Mouse (Mus musculus) erythroblast, adult 5-6 weeks (primary cell): ENCODE results near the gene Abcb1b. TPM values are rescaled to one million over a fixed set of nuclear protein-coding genes. Genes with fewer than 3 reads are reported as not detected.
"Not testable (repeated sequence)": the region's sequence is repeated elsewhere in the genome, so short reads cannot be mapped to it uniquely, and the experiment has no call there.

ENCODE experiments used
- ATAC-seq: replicated peaks from 2 replicates; pipeline ENCODE4 v1.8.0; 2016; ENCODE audit warnings: moderate number of reproducible peaks, mild to moderate bottlenecking, moderate TSS enrichment, inconsistent platforms; ENCODE audit not compliant: poor library complexity, low FRiP score, severe bottlenecking
- total RNA-seq, 2 experiments: library from RNA; stranded (forward) in 1 of 2; stranded (reverse) in 1 of 2; fragments of 150-400 nt in 1 of 2; fragments of 200-764, 138-1000 nt in 1 of 2; gene quantifications; 2 replicates each; pipeline versions ENCODE4 v1.2.3 to v1.2.4; 2015 to 2017; ENCODE audit warnings: low replicate concordance in 2 of 2

The Abcb1b gene
- total RNA-seq (2015; ENCODE audit: low replicate concordance) (0.58 and 0.63 TPM in 2 replicates), total RNA-seq (2017; ENCODE audit: low replicate concordance) (0.60 and 8.4 TPM in 2 replicates)

DNA sequence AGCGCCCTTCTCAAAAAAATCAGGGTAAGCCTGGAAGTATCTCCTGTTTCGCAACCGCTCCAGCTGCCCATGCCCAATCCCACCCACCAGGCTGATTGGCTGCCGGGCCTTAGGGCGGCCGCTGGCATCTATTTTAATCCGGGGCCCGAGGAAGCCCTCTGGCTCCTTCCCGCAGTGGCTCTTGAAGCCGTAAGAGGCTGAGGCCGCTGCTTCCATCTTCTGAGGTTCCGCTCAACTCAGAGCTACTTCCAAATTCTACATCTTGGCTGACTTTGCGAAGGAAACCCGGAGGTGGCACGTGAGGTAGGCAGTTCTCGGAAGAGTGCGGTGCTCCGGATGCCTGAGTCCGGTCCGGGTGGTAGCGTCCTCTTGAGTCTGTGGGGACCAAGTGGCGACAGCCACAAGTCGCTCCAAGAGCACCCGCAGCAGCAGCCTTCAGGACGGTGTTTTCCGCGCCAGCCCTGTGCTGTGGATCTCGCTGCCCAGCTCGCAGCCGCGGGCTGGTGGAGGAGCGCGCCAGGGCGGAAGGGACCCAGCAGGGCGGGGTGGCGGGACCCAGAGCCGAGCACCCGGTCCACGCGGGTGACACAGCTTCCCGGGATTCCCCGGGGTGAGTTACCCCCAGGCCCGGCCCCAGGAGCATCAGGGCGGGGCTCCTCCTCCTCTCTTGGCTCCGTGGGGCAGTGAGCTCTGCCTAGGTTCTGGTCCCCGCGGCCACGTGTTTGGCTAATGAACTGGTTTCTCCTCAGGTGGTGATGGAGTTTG, at the start of gene Abcb1b:
TSS of gene Abcb1b (plus strand) at position 161 of the 765 bp plus-strand sequence.
- ATAC-seq: peak; percentile 39; the same call in 1 of the 2 replicates

DNA sequence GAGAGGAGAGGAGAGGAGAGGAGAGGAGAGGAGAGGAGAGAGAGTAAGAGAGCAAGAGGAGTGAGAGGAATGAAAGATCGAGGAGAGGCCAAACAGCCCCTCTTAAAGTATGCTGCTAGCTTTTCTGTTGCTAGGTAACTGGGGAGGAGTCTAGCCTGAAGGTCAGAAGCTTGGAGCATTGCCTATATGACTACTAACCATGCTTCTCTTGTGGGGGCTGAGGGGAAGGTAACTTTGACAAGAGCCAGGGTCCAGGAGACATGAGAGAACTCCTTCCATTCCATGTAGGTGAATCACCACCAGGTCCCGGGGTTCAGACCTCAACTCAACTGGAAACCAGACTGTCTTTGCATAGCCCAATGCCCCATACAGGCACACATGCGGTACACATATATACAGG, 25.1 kb upstream of the Abcb1b start:
- ATAC-seq: no peak

DNA sequence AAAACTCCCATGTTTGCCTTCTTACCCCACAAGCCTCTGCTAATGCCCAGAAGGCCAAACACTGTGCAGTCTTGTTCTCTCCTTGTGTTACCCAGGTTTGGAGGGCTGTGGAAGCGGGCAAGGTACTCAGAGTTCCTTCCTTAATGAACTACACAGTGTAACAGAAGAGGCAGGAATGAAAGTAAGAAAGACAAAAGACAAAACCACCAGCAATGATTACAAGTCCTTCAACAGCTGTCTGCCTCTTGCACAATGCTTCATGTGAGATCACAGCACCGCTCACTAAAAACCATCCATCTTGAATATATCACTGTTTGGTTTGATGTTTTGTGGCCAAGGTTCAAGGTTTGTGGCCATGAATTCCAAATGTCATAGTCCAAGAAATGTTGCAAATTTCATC, 19.6 kb upstream of the Abcb1b start:
- ATAC-seq: no peak

DNA sequence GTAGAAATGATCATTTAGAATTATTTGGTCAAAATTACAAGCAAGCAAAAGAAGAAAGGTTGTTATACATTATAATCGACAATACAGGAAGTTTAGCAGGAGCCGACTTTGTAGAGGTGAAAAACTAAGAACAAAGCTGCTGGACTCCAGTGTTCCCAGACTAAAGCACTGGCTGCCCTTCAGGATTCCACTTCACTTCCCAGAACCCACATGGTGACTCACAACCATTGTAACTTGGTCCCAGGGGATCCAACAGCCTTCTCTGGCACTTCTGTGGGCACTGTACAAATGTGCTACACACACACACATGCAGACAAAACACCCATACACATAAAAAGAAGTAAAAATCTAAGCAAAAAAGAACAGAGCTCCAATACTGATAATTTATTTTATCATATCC, 19.2 kb upstream of the Abcb1b start:
- ATAC-seq: no peak

DNA sequence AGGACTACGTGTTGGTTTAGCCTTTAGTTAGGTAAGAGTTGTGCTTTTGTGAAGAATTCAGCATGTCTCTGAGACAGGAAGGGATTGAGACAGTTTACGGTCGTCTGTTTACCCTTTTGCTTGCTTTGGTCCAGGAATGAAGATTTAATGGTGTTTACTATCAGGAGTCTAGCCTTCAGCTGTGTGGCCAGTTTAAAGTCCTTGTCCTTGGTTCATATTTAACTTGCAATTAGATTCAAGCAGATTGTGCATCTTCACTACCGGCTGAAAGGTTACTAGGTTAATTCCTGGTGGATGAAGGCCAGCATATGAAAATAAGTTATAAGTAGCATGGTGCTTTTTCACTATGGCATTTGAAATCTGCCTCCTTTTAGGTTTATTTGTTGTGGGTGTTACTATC, 5.7 kb upstream of the Abcb1b start:
- ATAC-seq: no peak

DNA sequence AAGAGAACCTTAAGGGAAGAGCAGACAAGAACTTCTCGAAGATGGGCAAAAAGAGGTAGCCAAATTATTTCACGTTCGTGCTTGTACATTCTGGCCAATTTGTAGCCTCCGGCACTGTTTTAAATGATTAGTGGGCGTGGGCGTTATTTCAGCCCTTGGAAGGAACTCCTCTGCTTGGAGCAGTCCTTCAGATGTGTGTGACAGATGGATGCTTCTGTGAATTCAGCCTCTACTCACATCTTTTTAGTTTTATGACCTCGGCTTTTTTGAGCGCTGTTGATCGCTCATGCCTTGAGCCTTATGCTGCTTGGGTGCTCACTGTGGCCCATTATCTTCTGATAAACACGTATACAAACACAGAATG, 787 bp downstream of the Abcb1b start:
- no peak for ATAC-seq

DNA sequence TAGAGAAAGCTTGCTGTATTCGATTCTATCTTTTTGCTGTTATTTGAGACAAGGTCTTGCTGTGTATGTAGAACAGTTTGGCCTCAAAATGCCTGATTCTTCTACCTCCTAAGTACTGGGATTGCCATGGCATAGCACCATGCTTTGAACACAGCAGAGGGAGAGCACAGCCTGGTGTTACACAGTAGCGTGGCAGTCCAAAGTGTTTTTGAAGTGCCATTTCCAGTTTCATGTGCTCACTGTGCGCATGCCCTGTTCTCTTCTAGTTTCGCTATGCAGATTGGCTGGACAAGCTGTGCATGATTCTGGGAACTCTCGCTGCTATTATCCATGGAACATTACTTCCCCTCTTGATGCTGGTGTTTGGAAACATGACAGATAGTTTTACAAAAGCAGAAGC, 7.8 kb downstream of the Abcb1b start:
- ATAC-seq: no peak

DNA sequence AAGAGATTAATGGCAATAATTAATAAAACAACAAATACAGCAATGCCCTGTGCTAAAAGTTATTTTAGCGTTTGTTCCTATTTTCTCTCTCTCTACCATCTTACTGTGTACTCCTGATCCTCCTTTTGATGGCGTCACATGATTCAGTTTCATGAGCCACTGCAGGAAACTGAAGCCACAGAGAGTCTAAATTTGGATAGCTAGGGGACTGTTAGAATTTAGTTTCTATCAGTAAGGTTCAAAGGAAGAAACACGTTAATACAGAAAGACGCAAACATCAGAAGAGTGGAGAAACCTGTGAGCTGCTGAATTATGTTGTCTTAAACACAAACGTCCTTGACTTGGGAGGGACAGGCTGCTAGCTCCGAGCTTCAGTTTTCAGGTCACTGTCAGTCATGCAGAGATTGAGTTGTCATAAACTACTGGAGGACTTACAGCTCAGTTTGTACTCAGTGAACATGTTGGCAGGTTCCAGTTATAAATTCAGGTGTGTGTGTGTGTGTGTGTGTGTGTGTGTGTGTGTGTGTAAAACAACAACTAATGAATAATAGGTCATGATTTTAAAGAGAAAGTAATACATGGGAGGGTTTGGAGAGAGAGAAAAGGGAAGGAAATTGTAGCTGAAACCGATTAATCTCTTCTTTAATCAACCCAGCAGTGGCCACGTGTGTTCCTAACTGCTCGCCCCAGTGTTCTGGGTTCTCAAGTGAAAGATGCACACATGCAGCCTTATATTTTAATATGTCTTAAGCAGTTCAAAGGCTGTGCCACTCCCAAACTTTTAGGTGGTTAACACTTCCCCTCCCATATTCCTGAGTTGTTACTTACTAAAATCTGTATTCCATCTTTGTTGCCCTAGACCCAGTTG, 9.4 kb downstream of the Abcb1b start:
- ATAC-seq: no peak

DNA sequence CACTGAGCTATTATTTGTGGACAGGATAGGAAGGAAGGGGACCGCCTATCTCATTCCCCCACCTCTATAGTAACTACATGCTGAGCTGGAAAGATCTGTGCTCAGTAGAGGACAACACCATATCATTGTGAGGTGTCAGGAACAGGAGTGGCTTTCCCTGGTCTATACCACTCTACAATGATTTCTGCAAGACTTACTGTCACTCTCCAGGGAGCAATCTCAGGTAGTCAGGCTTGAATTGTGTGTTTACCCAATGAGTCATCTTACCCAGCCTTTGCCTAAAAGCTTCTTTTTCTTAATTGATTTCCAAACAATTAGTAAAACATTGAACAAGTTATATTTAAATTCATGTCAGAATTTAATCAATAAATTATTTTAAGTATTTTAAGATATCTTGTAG, 15.9 kb downstream of the Abcb1b start:
- no peak for ATAC-seq

DNA sequence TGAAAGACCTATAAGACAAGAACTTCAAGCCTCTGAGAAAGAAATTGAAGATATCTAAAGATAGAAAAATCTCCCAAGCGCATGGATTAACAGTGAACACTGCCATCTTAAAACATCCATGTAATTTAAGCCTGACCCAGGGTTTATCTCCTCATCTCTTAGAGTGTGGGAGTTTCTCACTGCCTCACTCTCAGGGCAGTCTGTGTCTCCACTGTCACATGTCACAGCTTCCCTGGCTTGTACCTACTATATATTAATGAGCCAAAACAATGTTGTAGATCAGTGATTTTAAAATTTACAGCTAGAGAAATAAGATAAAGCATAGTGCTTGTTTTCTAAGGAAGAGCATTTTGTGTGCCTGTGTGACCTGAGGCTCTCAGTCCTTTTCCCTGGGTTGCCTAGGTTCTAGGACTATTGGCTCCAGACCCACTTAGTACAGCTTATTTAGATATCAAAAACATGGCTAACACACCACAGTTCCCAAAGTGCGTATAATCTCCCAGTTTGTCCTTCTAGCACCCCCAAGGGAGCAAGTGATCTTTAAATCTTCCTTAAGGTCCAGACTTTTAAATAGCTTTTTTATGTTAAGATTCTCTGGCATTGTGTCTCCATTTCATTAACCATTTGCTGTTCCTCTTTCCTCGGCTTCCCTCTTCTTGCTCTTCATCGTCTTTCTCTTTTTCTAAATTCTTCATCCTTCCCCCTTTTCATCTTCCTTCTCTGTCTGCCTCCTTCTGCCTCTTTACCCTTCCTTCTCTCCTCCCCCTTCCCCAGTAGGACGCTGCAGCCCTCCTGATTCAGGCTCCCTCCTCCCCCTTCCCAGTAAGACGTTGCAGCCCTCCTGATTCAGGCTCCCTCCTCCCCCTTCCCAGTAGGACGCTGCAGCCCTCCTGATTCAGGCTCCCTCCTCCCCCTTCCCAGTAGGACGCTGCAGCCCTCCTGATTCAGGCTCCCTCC, 22.0 kb downstream of the Abcb1b start:
- ATAC-seq: no peak

DNA sequence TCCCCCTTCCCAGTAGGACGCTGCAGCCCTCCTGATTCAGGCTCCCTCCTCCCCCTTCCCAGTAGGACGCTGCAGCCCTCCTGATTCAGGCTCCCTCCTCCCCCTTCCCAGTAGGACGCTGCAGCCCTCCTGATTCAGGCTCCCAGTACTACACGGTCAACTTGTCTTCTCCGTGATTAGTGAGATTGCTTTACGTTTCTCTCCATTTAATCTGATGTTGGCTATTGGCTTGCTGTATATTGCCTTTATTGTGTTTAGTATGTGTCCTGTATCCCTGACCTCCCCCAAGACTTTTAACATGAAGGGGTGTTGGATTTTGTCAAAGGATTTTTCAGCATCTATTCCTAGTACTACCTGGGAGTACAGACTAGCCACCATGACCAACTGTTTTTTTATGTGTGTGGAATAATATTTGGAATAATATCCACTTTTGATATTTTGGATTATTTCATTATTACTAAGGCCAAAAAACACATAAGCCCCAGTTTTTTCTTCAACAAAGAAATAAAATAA, 22.7 kb downstream of the Abcb1b start:
- not testable (repeated sequence) for ATAC-seq

DNA sequence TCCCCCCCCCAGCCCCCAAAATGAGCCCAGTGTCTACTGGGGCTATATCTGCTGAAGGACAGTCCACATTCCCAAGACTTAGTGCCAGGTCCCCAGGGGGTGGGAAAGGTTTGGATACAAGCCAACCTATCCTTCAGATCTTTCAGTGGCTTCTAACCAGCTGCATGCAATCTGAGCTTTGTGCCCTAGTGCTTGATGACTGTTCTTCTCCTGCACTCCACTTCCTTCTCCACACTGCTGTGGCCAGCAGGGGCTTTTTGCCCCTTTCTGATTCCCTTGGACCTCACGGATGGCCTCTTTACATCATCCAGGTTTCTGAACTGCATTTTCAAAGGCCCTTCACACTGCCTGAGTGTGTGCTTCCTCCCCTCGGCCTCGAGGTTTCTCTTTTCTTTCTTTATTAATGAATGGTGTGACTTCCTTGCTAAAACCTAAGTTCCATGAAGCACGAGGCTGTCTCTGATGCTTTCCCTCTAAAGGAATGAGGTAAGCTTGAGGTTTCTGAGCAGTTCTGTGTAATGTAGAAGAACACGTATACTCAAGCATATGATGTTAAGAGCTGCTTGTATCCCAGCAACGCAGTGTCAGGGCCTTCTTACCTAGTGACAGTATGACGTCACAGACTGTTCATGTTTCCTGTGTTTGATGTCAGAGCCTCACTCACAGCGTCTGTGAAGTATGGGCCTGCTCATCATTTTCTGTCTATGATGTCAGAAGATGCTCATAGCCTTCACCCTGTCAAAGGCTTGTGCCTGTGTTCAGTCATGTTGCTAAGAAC, 40.9 kb downstream of the Abcb1b start:
- ATAC-seq: no peak

DNA sequence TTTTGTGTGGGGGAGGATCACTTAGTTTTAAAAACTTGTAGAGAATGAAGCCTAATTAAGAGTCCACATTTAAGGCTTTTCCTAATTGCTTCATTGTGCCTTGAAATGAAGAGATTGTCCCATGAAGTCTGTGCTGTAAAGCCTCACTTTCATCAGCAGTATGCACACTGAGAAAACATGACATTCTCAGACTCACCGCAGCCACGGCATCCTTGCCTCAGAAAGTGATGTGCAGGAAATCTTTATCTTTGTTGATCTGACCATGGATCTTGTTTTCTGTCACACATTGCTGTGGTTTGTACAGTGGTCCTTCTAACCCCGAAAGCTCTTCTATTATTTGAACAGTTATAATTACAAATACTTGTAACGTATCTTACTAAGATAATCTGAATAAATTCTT, 41.7 kb downstream of the Abcb1b start:
- no peak for ATAC-seq

DNA sequence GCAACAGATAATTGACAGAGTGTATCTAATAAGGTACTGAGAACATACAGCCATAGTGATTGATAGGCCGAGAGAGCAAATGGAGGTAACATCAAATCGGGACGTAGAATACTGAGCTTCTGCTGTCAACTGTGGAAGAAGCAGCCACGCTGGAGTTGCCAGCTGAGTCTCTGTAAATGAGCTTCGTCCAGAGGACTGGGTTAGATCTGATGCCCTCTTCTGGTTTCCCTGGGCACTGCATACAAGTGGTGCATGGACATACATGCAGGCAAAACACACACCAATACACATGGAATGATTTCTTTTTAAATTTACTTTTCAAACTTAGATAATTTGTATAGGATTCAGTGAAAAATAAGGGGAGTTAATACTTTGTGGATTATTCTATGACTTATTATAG, 42.9 kb downstream of the Abcb1b start:
- ATAC-seq: peak; percentile 87

DNA sequence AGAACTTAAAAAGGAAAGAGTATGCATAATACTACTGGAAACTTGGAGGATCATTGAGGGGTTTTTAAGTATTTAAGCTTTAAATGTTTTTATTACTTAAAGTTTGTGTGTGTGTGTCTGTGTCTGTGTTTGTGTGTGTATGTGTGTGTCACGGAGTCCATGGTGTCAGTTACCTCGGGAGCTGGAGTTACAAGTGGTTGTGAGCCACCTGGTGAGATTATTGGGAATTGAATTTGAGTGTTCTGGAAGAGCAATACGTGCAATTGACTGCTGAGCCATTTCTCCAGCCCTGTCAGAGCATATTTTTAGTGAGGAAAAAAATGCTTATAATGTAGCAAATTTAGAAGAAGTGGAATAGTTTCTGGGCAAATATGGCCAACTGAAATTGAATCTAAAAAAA, 44.9 kb downstream of the Abcb1b start:
- ATAC-seq: no peak

DNA sequence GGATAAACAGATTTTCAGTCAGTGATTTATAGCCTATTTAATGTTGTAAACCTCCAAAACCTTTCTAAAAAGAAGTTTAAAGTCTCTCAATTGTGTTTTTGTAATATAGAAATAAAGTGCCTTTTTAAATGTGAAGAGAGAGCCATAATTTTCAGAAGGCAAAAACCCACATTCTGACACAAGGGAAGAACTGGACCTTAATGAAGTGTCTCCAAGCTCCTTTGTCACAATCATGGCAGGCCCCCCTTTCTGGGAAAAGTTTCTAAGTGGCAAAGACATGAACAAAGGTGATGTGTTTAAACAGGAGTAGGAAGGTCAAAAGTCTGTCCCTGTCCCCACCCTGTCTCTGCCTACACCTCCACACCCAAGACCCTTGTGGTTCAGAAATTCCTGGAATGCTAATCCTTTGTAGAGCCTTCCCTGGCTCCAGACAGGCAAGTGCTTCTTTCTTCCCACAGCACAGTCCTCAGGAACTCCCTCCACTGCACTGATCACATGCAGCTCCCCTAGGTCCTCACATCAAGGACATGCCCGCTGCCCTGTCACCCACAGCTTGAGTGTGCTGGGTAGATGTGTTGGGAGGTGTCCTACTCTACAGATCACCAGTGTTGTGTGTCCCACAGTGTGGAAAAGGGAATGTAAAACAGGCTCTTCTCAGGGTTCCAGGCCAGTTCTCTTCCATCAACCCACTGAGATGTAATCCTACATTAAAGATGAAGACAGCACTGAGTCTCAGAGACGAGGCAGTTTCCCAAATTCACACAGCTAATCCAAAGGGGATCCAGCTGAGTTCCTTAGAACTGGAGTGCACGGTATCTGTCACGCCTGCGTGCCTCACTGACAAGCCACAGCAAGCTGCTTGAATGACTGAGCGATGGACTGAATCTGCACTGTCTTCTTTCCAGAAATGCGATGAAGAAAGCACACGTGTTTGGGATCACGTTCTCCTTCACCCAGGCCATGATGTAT, 50.9 kb downstream of the Abcb1b start:
- not testable (repeated sequence) for ATAC-seq

DNA sequence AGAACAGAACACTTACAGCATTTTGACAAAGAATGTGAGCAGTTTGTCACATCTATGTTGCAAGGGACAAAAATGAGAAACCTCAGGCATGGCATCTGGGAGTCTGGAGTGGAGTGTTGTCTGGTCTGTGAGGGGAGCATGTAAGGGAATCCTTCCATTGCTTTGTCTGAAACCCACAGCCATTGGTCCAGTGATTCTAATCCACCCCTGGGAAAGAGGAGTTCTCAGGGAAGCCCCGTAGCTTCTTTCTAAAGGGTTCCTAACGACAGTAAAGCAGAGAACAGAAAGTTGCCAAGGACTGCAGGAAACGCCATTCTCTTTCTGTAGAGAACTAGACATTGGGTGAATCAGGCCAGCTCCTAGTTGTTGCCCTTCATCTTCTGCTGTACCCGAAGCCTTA, 52.9 kb downstream of the Abcb1b start:
- ATAC-seq: no peak

DNA sequence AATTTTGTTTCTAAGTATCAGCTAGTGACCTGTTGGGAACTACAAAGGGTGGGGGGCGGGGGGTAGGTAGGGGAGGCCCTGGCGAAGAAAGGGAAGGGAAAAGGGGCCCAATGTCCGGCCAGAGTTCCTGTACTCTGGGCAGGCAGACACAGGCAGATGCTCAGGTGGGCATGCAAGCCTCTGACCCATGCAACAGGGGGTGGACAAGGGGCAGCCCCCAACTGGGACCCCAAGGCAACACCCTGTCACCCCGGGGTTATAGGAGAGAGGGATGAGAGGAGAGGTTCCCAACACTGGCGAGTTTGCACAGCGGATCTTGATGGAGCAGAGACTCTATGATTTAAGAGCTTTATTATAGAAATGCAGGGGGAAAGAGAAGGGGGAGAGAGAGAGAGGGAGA, 59.3 kb downstream of the Abcb1b start:
- no peak for ATAC-seq
